Mouse (Mus musculus) neural tube, embryonic 12.5 days (tissue): ENCODE results near the gene Nagpa. TPM values are rescaled to one million over a fixed set of nuclear protein-coding genes. Genes with fewer than 3 reads are reported as not detected.

Experiments
- ATAC-seq: fragments of 200-750 bp; cut with Nextera tagmentation; 2 replicates; pipeline ENCODE4 v1.8.0; 2017; ENCODE audit warnings: low read depth, mild to moderate bottlenecking, moderate TSS enrichment, moderate library complexity; ENCODE audit not compliant: low FRiP score
- H3K27ac ChIP-seq: fragments of 300-500 bp; sonication (generic); 2 replicates; pipeline ENCODE4 v1.5.1; 2016
- H3K27me3 ChIP-seq: fragments of 300-500 bp; sonication (generic); replicated peaks from 2 replicates; pipeline ENCODE4 v1.6.1; 2016; ENCODE audit warnings: mild to moderate bottlenecking
- H3K36me3 ChIP-seq: fragments of 300-500 bp; sonication (generic); 2 replicates; pipeline ENCODE4 v1.6.1; 2016; ENCODE audit warnings: mild to moderate bottlenecking
- H3K4me1 ChIP-seq: fragments of 300-500 bp; sonication (generic); 2 replicates; pipeline ENCODE4 v1.6.1; 2016
- H3K4me2 ChIP-seq: fragments of 300-500 bp; sonication (generic); replicated peaks from 2 replicates; pipeline ENCODE4 v1.6.1; 2016; ENCODE audit warnings: mild to moderate bottlenecking
- H3K4me3 ChIP-seq: fragments of 300-500 bp; sonication (generic); 2 replicates; pipeline ENCODE4 v1.5.1; 2016
- H3K9ac ChIP-seq: fragments of 300-500 bp; sonication (generic); 2 replicates; pipeline ENCODE4 v1.6.1; 2016; ENCODE audit warnings: mild to moderate bottlenecking
- H3K9me3 ChIP-seq: fragments of 300-500 bp; sonication (generic); 2 replicates; pipeline ENCODE4 v1.6.1; 2016; ENCODE audit warnings: mild to moderate bottlenecking
- WGBS: fragments of 180-500 bp; shearing (Covaris S2); methylation state at CpG from one replicate; pipeline ENCODE4 v1.1.7; 2016; 5-methylcytosine and 5-hydroxymethylcytosine counted together
- microRNA-seq: library from miRNA; unstranded; fragments of <30 nt; microRNA quantifications from one replicate; pipeline ENCODE4, GENCODE M21; 2017
- polyA plus RNA-seq: library from polyadenylated mRNA; unstranded; fragments of >200 nt; fragmentation: Nextera tagmentation; extraction: Ambion mirVana; gene quantifications from 2 replicates; pipeline ENCODE4 v1.2.1, GENCODE M21; 2016

Nagpa gene
- polyA plus RNA-seq, 1 experiment from 2014 or later = 12.2 TPM

- Histone ChIP-seq H3K27ac (no peak overlapping the region), H3K4me1 (no peaks in the 10 kb centered on the region; the same call in 1 of the 2 replicates), H3K27me3 (peaks cover 7% of the 10 kb centered on the region; the same call in 1 of the 2 replicates), H3K4me2 (no peak overlapping the region), H3K36me3 (no peaks in the 10 kb centered on the region), H3K9me3 (no peaks in the 10 kb centered on the region), H3K4me3 (no peak overlapping the region), H3K9ac (no peak overlapping the region)
- ATAC-seq = 0 out of 2 replicates have a peak, but pooled peaks have one; percentile 33
- WGBS = 44% methylated on average over 6 of the region's 6 CpGs
Measured at GRCm38 (mm10) chr16:5153299-5154026, 50.3 kb downstream of the Nagpa start.

DNA sequence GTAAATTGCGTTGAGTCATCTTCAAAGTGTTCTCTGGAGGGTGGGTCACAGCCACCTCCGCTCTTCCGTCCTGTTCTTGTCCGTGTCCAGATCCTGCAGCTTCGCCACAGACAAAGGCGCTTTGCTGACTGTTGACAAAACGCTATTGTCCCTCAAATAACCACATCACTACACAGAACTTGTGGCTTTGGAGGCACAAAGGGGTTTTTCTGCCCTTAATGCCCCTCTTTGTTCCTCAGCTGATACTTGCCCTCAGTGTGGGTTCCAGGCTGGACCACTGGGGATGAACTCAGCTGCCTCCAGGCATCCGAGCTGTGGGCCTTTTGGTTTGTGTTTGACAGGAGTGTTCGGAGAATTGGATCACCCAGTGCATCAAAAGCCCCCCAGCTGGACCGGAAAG is 53.3 kb downstream of the Nagpa start:
- ATAC-seq = no peak
- Histone ChIP-seq H3K4me1 (peaks cover 11% of the 10 kb centered on the region; the same call in 1 of the 2 replicates), H3K27me3 (peaks cover 18% of the 10 kb centered on the region; the same call in 1 of the 2 replicates), H3K9me3 (no peaks in the 10 kb centered on the region), H3K4me2 (no peak overlapping the region), H3K9ac (no peak overlapping the region), H3K4me3 (no peak overlapping the region), H3K27ac (no peak overlapping the region), H3K36me3 (no peaks in the 10 kb centered on the region)
- 50% methylated on average over 10 of the region's 10 CpGs for WGBS

DNA sequence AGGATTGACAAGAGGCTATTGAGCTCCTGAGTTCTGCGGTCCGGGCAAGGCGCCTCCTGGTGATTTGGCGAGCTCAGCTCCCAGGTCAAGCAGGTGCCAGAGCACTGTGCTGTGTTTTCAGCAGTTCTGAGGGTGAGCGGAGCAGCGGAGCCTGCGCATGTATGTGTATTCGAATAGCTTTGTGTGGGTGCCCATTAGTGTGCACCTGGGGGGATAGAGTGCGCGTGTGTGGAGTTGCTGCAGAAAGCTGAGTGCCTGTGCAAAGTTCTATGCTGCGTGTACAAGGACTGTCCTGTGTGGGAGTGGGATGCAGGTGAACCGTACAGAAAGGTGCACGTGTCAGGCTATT is 56.8 kb downstream of the Nagpa start, which contains the start of gene Sec14l5:
Gene Sec14l5 (plus strand): TSS at position 73 of the 349 bp plus-strand sequence.
- Histone ChIP-seq H3K4me2 (peak within 1 kb of the TSS; percentile 70), H3K27ac (no peak within 1 kb of the TSS), H3K27me3 (peaks cover 18% of the 10 kb centered on the region; the same call in 1 of the 2 replicates), H3K9me3 (no peaks in the 10 kb centered on the region), H3K4me1 (0 out of 2 replicates have a peak, but pooled peaks cover 11% of the 10 kb centered on the region), H3K9ac (peak within 1 kb of the TSS; percentile 45), H3K4me3 (peak within 1 kb of the TSS; percentile 31), H3K36me3 (no peaks in the 10 kb centered on the region)
- 20% methylated on average over 13 of the region's 13 CpGs for WGBS
- ATAC-seq = peak; percentile 26; the same call in 1 of the 2 replicates

GRCm38 (mm10) chr16:5146367-5147036 is 57.3 kb downstream of the Nagpa start:
- Histone ChIP-seq H3K4me3 (peak overlapping the region; percentile 31), H3K27me3 (peaks cover 18% of the 10 kb centered on the region; the same call in 1 of the 2 replicates), H3K9ac (peak overlapping the region; percentile 45), H3K4me2 (peak overlapping the region; percentile 70), H3K27ac (no peak overlapping the region), H3K9me3 (no peaks in the 10 kb centered on the region), H3K36me3 (no peaks in the 10 kb centered on the region), H3K4me1 (0 out of 2 replicates have a peak, but pooled peaks cover 11% of the 10 kb centered on the region)
- ATAC-seq = peak; percentile 82
- 2% methylated on average over 26 of the region's 26 CpGs for WGBS

DNA sequence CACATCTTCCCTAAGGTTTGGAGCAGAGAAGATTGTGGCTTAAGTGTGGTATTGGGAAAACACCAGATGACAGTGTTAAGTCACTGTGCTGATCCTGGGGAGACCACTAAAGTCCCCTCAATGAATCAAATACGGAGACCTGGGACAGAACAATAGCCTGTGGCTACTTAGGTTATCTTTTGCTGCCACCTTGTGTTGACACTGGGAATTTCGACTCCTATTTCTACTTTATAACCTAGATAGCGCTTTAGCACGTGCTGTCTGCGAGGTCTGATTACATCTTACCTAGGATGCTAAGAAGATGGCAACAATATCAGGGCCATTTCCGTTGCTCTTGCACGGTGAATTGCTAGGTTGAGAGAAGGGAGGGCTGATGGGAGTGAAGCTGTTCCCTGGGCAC is 58.2 kb downstream of the Nagpa start:
- 0 out of 2 replicates have a peak, but pooled peaks cover 11% of the 10 kb centered on the region for H3K4me1 ChIP-seq
- peak overlapping the region; percentile 70; the same call in 1 of the 2 replicates for H3K4me2 ChIP-seq
- no peaks in the 10 kb centered on the region for H3K36me3 ChIP-seq
- ATAC-seq = peak; percentile 59
- H3K9ac ChIP-seq = no peak overlapping the region
- peaks cover 18% of the 10 kb centered on the region; the same call in 1 of the 2 replicates for H3K27me3 ChIP-seq
- WGBS = under 1% methylated on average over 7 of the region's 7 CpGs
- H3K27ac ChIP-seq = no peak overlapping the region
- no peaks in the 10 kb centered on the region for H3K9me3 ChIP-seq
- H3K4me3 ChIP-seq = no peak overlapping the region

Small RNA genes lying within 50 kb of the gene (microRNA-seq; reads per million reads assigned to microRNA genes)
- not detected for gene Gm23689
- gene Gm26095 = not detected
- not detected for gene Mir6364

Other genes with a start within 250 kb of the Nagpa start
- gene Anks3, start 239.8 kb downstream of the Nagpa start, polyA plus RNA-seq = 60.3 and 66.5 TPM in 2 replicates
- gene Sept12, start 206.2 kb downstream of the Nagpa start, polyA plus RNA-seq = not detected in 2 replicates
- 1.1 TPM in 1 of 2 replicates, not detected in the other for gene Smim22, start 196.7 kb downstream of the Nagpa start, polyA plus RNA-seq
- 121 and 124 TPM in 2 replicates for gene Rogdi, start 190.5 kb downstream of the Nagpa start, polyA plus RNA-seq
- gene Glyr1, start 154.1 kb downstream of the Nagpa start, polyA plus RNA-seq = 217 and 234 TPM in 2 replicates
- 25.2 and 25.5 TPM in 2 replicates for gene Ubn1, start 154.0 kb downstream of the Nagpa start, polyA plus RNA-seq
- 0.78 and 0.80 TPM in 2 replicates for gene Ppl, start 71.6 kb downstream of the Nagpa start, polyA plus RNA-seq
- gene Sec14l5, start 56.9 kb downstream of the Nagpa start, polyA plus RNA-seq = 1.1 and 1.2 TPM in 2 replicates
- gene AU021092, start 18.3 kb upstream of the Nagpa start, polyA plus RNA-seq = 5.9 and 6.2 TPM in 2 replicates
- gene Alg1, start 29.6 kb upstream of the Nagpa start, polyA plus RNA-seq = 33.4 and 33.7 TPM in 2 replicates
- gene Eef2kmt, start 52.0 kb upstream of the Nagpa start, polyA plus RNA-seq = 7.3 and 9.2 TPM in 2 replicates